Mouse (Mus musculus) CD4-positive, CD25-positive, alpha-beta regulatory T cell (primary cell): ENCODE data around the gene Gm17175. TPM values are rescaled to one million over a fixed set of nuclear protein-coding genes. Genes with fewer than 3 reads are reported as not detected.

Source experiments
- polyA plus RNA-seq: library from polyadenylated mRNA; unstranded; fragments of 100-300 nt; shearing (Covaris generic); gene quantifications from one replicate; pipeline ENCODE4 v1.2.1, GENCODE M21; 2017

Gene Gm17175
- not detected for polyA plus RNA-seq

DNA sequence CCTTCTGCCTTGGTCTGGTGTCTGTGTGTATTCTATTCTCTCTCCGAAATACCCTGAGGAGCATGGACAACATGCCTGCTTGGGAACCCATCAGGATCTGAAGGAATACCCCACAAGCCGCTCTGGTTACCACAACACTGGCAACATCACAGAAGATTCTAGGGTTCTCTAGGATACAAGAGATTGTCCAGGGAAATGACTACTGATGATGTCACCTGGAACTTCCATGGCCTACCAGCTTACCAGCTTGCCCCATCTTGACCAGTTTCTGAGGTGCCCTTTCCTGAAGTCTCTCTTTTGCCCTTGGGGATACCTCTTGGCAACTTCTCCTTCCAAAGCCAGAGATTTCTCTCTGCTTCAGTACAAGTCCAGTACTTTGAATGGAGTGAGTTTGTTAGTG lies at the start of gene Gm17175:
Gene Gm17175, minus strand, starts transcription at position 101 of the 400 bp plus-strand sequence.

DNA sequence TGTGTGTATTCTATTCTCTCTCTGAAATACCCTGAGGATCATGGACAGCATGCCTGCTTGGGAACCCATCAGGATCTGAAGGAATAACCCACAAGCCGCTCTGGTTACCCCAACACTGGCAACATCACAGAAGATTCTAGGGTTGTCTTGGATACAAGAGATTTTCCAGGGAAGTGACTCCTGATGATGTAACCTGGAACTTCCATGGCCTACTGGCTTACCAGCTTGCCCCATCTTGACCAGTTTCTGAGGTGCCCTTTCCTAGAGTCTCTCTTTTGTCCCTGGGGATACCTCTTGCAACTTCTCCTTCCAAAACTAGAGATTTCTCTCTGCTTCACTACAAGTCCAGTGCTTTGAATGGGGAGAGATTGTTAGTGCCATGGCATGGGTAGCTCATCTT lies 37.3 kb upstream of the Gm17175 start, which contains the start of gene Gm17078:
Gene Gm17078, minus strand, starts transcription at position 101 of the 400 bp plus-strand sequence.

DNA sequence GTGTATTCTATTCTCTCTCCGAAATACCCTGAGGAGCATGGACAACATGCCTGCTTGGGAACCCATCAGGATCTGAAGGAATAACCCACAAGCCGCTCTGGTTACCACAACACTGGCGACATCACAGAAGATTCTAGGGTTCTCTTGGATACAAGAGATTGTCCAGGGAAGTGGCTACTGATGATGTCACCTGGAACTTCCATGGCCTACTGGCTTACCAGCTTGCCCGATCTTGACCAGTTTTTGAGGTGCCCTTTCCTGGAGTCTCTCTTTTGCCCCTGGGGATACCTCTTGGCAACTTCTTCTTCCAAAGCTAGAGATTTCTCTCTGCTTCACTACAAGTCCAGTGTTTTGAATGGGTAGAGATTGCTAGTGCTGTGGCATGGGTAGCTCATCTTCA lies 18.2 kb upstream of the Gm17175 start, which contains the start of gene Gm17174:
Gene Gm17174, minus strand, starts transcription at position 101 of the 400 bp plus-strand sequence.

DNA sequence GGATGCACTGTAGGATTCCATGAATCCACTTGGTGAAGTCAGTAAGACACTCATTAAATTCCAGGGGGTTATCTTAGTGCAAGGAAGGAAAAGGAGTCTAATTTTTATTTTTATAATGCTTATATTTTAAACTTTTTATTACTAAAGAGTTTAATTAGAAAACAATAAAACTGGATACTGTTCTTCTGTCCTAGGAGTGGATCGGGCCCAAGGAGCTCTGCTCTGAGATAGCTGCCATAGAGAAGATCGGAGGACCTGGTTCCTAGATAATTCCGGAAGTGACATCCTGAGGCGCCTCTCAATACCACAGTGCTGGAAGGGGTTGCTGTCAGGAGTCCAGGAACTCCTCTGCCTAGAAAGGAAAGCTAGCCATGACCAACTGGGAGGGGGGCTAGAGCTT lies 21.4 kb downstream of the Gm17175 start, which contains the start of gene Gm5622:
Gene Gm5622, plus strand, starts transcription at position 301 of the 400 bp plus-strand sequence.

Other genes with a start within 250 kb of the Gm17175 start
- gene Gm7247, start 212.3 kb downstream of the Gm17175 start, polyA plus RNA-seq = not detected
- 0.04 TPM for gene Vmn2r88, start 163.2 kb downstream of the Gm17175 start, polyA plus RNA-seq
- gene Vmn2r89, start 122.2 kb downstream of the Gm17175 start, polyA plus RNA-seq = not detected
- not detected for gene Gm5622, start 21.3 kb downstream of the Gm17175 start, polyA plus RNA-seq
- gene Gm17174, start 18.1 kb upstream of the Gm17175 start, polyA plus RNA-seq = not detected
- gene Gm17078, start 37.2 kb upstream of the Gm17175 start, polyA plus RNA-seq = not detected
- not detected for gene Gm4181, start 61.6 kb upstream of the Gm17175 start, polyA plus RNA-seq
- not detected for gene Gm17079, start 121.4 kb upstream of the Gm17175 start, polyA plus RNA-seq
- not detected for gene Gm5800, start 143.1 kb upstream of the Gm17175 start, polyA plus RNA-seq
- gene Ang4, start 199.5 kb upstream of the Gm17175 start, polyA plus RNA-seq = not detected
- gene AY358078, start 226.0 kb upstream of the Gm17175 start, polyA plus RNA-seq = not detected